30 mouse cellular contexts compared by ENCODE assay signal in the genomic region with DNA sequence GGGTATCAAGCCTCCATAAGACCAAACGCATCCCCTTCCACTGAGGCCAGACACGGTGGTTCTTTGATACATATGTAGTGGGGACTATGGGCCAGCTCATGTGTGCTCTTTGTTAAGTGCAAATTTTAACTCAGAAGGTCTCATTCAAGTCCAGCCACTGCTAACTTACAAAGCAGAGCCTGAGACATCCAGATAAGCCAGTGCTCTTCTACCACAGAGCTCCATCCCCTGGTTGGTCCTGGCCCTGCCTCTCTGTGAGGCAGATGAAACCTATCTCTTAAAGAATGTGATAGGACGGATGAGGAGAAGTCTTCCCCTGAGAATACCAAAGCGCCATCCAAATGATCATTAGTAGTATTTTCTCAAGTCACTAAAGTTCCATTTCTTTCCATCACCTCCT. TPM values are rescaled to one million over a fixed set of nuclear protein-coding genes. Genes with fewer than 3 reads are reported as not detected.
"Had no signal": no experiment of that assay in that cellular context is flagged by ENCODE, and none has a peak within 500 bp of the region (broad histone marks: within the 10 kb centered on the region; RNA-seq: fewer than 3 reads in every experiment).

No protein-coding gene starts in this region.

- H3K4me1 ChIP-seq: kidney, embryonic 15.5 days; liver, embryonic 13.5 days; stomach, embryonic 15.5 days had no signal

- H3K4me2 ChIP-seq: kidney, embryonic 15.5 days; liver, embryonic 13.5 days; midbrain, embryonic 11.5 days; stomach, embryonic 15.5 days had no signal

- DNase-seq: kidney, adult 2 months; kidney, postnatal 10 days; kidney, postnatal 36 days; liver, embryonic 13.5 days; lung, adult 2 months; lung, postnatal 14 days; lung, postnatal 4 days; midbrain, embryonic 14.5 days; right cerebral cortex, postnatal 14 days; right cerebral cortex, postnatal 4 days; spleen, adult 18-20 months; thymus, postnatal 36 days had no signal

- H3K9ac ChIP-seq: kidney, embryonic 15.5 days; liver, embryonic 13.5 days; stomach, embryonic 15.5 days had no signal

- ATAC-seq: inflammation-experienced regulatory T-cells, adult 6 months had no signal

- H3K9me3 ChIP-seq: kidney, embryonic 15.5 days; liver, embryonic 13.5 days; stomach, embryonic 15.5 days had no signal

- H3K4me3 ChIP-seq: kidney, embryonic 15.5 days; liver, embryonic 13.5 days; stomach, embryonic 15.5 days had no signal

- H3K27ac ChIP-seq: kidney, embryonic 15.5 days; liver, embryonic 13.5 days; stomach, embryonic 15.5 days had no signal

- H3K36me3 ChIP-seq: kidney, embryonic 15.5 days; liver, embryonic 13.5 days; stomach, embryonic 15.5 days had no signal

- H3K27me3 ChIP-seq: kidney, embryonic 15.5 days; stomach, embryonic 15.5 days had no signal

RNA-seq across cellular contexts. Expression of gene Trim31, which starts 1.5 kb away (rescaled TPM):
- total RNA-seq: left cerebral cortex, adult 18-20 months; left cerebral cortex, postnatal 10 days; left cerebral cortex, postnatal 36 days; liver, adult 2 months; megakaryocyte, adult 5-6 weeks; midbrain, postnatal 0 days had no signal
- polyA plus RNA-seq: inflammation-experienced regulatory T-cells, adult 6 months; kidney, adult 2 months; kidney, embryonic 15.5 days; limb, embryonic 11.5 days; limb, embryonic 14.5 days; liver, adult 2 months; liver, embryonic 13.5 days; lung, adult 2 months; lung, embryonic 16.5 days; midbrain, embryonic 11.5 days; midbrain, embryonic 14.5 days; midbrain, postnatal 0 days; neural tube, embryonic 11.5 days; neural tube, embryonic 14.5 days; urinary bladder, adult 2 months had no signal

RNA-seq across cellular contexts. Expression of gene Trim40, which starts 9.5 kb away (rescaled TPM):
- total RNA-seq: layer of hippocampus, postnatal 25 days; left cerebral cortex, postnatal 10 days; left cerebral cortex, postnatal 36 days; liver, adult 2 months; megakaryocyte, adult 5-6 weeks; midbrain, postnatal 0 days had no signal
- polyA plus RNA-seq: inflammation-experienced regulatory T-cells, adult 6 months; kidney, embryonic 15.5 days; limb, embryonic 11.5 days; limb, embryonic 14.5 days; liver, embryonic 13.5 days; liver, embryonic 16.5 days; lung, embryonic 16.5 days; midbrain, embryonic 11.5 days; midbrain, embryonic 14.5 days; neural tube, embryonic 11.5 days; neural tube, embryonic 14.5 days had no signal

RNA-seq across cellular contexts. Expression of gene Trim10, which starts 30.0 kb away (rescaled TPM):
- total RNA-seq: left cerebral cortex, adult 18-20 months; left cerebral cortex, postnatal 36 days; liver, adult 2 months had no signal
- polyA plus RNA-seq: inflammation-experienced regulatory T-cells, adult 6 months; liver, adult 2 months had no signal

RNA-seq across cellular contexts. Expression of gene Trim15, which starts 32.4 kb away (rescaled TPM):
- total RNA-seq: layer of hippocampus, postnatal 25 days; left cerebral cortex, adult 18-20 months; left cerebral cortex, postnatal 10 days; left cerebral cortex, postnatal 36 days; liver, adult 2 months; megakaryocyte, adult 5-6 weeks had no signal
- polyA plus RNA-seq: liver, adult 2 months; urinary bladder, adult 2 months had no signal

RNA-seq across cellular contexts. Expression of gene Rnf39, which starts 43.3 kb away (rescaled TPM):
- total RNA-seq: megakaryocyte, adult 5-6 weeks had no signal
- polyA plus RNA-seq: inflammation-experienced regulatory T-cells, adult 6 months; liver, embryonic 13.5 days had no signal
